Mouse (Mus musculus) right cerebral cortex, adult 2 months (tissue): Measurements from ENCODE around the gene Gm5447.

Experiments
- DNase-seq, 2 experiments: peaks; one replicate each; pipeline ENCODE4 v3.0.0; 2021 to 2022; ENCODE audit warnings: low spot score in 2 of 2

Gene Gm5447

GRCm38 (mm10) chr13:30973501-30974246 lies at the start of gene Gm5447, which contains the start of gene Exoc2:
TSS of gene Gm5447 (plus strand) at chr13:30974204.
TSS of gene Exoc2 (minus strand) at chr13:30974093.
- DNase-seq, result peak; percentile 80 to 87

GRCm38 (mm10) chr13:30924269-30924668 lies 49.7 kb upstream of the Gm5447 start:
- DNase-seq, result no peak

- DNase-seq, result no peak
These were observed 44.9 kb upstream of the Gm5447 start for GRCm38 (mm10) chr13:30929119-30929518.

GRCm38 (mm10) chr13:30931613-30932012 lies 42.4 kb upstream of the Gm5447 start:
- DNase-seq, result no peak

- DNase-seq, result no peak
These were observed 41.0 kb upstream of the Gm5447 start for GRCm38 (mm10) chr13:30932972-30933371.

- DNase-seq, result no peak
These were observed 28.2 kb upstream of the Gm5447 start for GRCm38 (mm10) chr13:30945788-30946187.

- no peak for DNase-seq
These were observed 26.9 kb upstream of the Gm5447 start for GRCm38 (mm10) chr13:30947129-30947528.

GRCm38 (mm10) chr13:30947540-30947939 lies 26.5 kb upstream of the Gm5447 start, which contains the start of gene Hus1b:
TSS of gene Hus1b (minus strand) at chr13:30947759.
- DNase-seq, result no peak

GRCm38 (mm10) chr13:30949181-30949580 lies 24.8 kb upstream of the Gm5447 start:
- DNase-seq, result no peak

GRCm38 (mm10) chr13:30952044-30952443 lies 22.0 kb upstream of the Gm5447 start:
- DNase-seq, result no peak

GRCm38 (mm10) chr13:30953580-30953979 lies 20.4 kb upstream of the Gm5447 start:
- no peak for DNase-seq

GRCm38 (mm10) chr13:30960714-30961113 lies 13.3 kb upstream of the Gm5447 start:
- DNase-seq, result no peak

- DNase-seq, result no peak
These were observed 12.1 kb upstream of the Gm5447 start for GRCm38 (mm10) chr13:30961932-30962331.

- no peak for DNase-seq
These were observed 7.5 kb upstream of the Gm5447 start for GRCm38 (mm10) chr13:30966507-30966911.

- DNase-seq, result no peak
These were observed 5.7 kb upstream of the Gm5447 start for GRCm38 (mm10) chr13:30968311-30968710.

- DNase-seq, result no peak
These were observed 3.0 kb upstream of the Gm5447 start for GRCm38 (mm10) chr13:30971047-30971446.

- no peak for DNase-seq
These were observed 1.9 kb upstream of the Gm5447 start for GRCm38 (mm10) chr13:30972102-30972501.

GRCm38 (mm10) chr13:30974247-30974630 lies 235 bp downstream of the Gm5447 start:
- no peak for DNase-seq

- no peak for DNase-seq
These were observed 2.6 kb downstream of the Gm5447 start for GRCm38 (mm10) chr13:30976536-30977084.

- peak in 1 of 2 experiments; percentile 40 for DNase-seq
These were observed 4.2 kb downstream of the Gm5447 start for GRCm38 (mm10) chr13:30978224-30978623.

GRCm38 (mm10) chr13:30981666-30982065 lies 7.7 kb downstream of the Gm5447 start:
- no peak for DNase-seq

GRCm38 (mm10) chr13:30985275-30985597 lies 11.2 kb downstream of the Gm5447 start:
- peak in 1 of 2 experiments; percentile 56 for DNase-seq
